Mouse (Mus musculus): ENCODE measurements around the gene Rbm18. TPM values are rescaled to one million over a fixed set of nuclear protein-coding genes. Genes with fewer than 3 reads are reported as not detected.

Gene Rbm18
- polyA plus RNA-seq, 1 experiment, result 55.6 TPM

- no peak for DNase-seq (ENCODE audit: extremely low spot score in 1 of 2, low spot score in 1 of 2)
Measured at GRCm38 (mm10) chr2:36075210-36075609, 61.4 kb downstream of the Rbm18 start.

- no peak for DNase-seq (ENCODE audit: extremely low spot score in 1 of 2, low spot score in 1 of 2)
Measured at GRCm38 (mm10) chr2:36073781-36074180, 62.8 kb downstream of the Rbm18 start.

- DNase-seq (ENCODE audit: extremely low spot score in 1 of 2, low spot score in 1 of 2), result no peak
Measured at GRCm38 (mm10) chr2:36071660-36072305, 64.8 kb downstream of the Rbm18 start.

- no peak for DNase-seq (ENCODE audit: extremely low spot score in 1 of 2, low spot score in 1 of 2)
Measured at GRCm38 (mm10) chr2:36067132-36067531, 69.4 kb downstream of the Rbm18 start.

Other genes starting within 250 kb of the Rbm18 start
- 24.8 and 25.6 TPM in 2 replicates for gene Ttll11, start 156.9 kb downstream of the Rbm18 start, polyA plus RNA-seq (2012; rRNA removed)
- gene Ndufa8, start 87.4 kb downstream of the Rbm18 start, polyA plus RNA-seq (2012; rRNA removed), result 216 and 220 TPM in 2 replicates
- gene Morn5, start 87.3 kb downstream of the Rbm18 start, polyA plus RNA-seq (2012; rRNA removed), result 1.5 and 2.6 TPM in 2 replicates
- 4.9 and 6.8 TPM in 2 replicates for gene Lhx6, start 31.4 kb downstream of the Rbm18 start, polyA plus RNA-seq (2012; rRNA removed)
- 16.2 and 18.7 TPM in 2 replicates for gene Mrrf, start 384 bp downstream of the Rbm18 start, polyA plus RNA-seq (2012; rRNA removed)
- 14.1 and 16.0 TPM in 2 replicates for gene Ptgs1, start 93.7 kb upstream of the Rbm18 start, polyA plus RNA-seq (2012; rRNA removed)
- gene Olfr338, start 236.7 kb upstream of the Rbm18 start, polyA plus RNA-seq (2012; rRNA removed), result 0.02 TPM in 1 of 2 replicates, not detected in the other

Data from frontal cortex, adult 2 months (tissue).